Mouse (Mus musculus): Measurements from ENCODE around the gene Bsg.

The Bsg gene

DNA sequence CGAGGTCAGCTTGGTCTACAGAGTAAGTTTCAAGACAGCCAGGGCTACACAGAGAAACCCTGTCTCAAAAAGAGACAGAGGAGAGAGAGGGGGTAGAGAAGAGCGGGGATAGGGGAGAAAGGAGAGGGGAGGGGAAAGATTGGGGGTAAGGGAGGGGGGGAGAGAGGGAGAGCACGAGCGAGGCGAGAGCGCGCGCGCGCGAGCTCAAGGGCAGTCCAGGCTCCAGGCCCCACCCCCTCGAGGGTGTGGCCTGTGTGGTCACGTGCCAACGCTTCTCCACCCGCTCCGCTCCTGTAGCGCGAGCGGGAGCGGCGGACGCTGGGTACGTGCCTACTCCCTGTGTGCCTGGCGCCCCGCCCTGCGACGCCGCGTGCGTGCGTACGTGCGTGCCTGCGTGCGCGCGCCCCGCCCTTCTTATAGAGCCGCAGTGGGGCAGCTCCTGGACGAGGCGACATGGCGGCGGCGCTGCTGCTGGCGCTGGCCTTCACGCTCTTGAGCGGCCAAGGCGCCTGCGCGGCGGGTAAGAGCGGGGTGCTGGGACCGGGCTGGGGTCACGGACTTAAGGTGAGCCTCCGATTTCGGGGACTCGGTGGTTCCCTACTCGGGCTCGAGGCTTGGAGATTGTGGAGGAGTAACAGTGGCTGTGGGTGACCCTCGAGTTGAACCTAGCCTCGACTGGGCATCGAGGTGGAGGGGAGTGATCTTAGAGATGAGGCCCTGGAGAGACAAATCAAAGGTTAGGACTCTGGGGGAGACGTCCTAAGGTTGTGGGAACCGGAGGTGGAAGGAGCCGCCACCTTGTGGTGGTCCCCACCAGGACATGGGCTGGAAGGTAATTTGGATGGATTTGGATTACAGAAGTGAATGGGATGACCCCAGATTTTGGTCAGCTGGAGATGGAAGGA is at the start of gene Bsg:
Bsg (plus strand) TSS at position 427 of the 905 bp plus-strand sequence.
- DNase-seq (ENCODE audit: low spot score): peak; percentile 99

DNA sequence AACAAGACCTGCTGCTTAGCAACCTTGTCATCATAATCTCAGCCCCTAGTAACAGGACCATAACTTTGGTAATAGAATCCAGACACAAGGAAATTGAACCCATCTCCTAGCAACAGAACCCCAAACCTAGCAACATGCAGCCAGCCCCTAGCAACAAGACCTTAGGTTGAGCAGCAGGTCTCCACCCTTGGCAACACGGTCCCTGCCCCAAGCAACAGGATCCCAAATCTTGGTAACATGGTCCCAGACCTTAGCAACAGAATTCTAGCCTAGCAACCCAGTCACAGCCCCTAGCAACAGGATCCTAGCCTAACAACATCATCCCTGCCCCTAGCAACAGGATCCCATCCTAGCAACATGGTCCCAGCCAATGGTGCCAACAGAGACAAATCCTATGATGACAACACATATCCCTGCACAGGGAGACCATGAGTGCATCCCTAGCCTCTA is 49.3 kb upstream of the Bsg start:
- no peak for DNase-seq (ENCODE audit: low spot score)

- DNase-seq (ENCODE audit: low spot score): no peak
Observed at GRCm38 (mm10) chr10:79658829-79659228, 45.5 kb upstream of the Bsg start.

GRCm38 (mm10) chr10:79660298-79660697 is 44.0 kb upstream of the Bsg start:
- DNase-seq (ENCODE audit: low spot score): no peak

GRCm38 (mm10) chr10:79661861-79662260 is 42.4 kb upstream of the Bsg start:
- DNase-seq (ENCODE audit: low spot score): no peak

DNA sequence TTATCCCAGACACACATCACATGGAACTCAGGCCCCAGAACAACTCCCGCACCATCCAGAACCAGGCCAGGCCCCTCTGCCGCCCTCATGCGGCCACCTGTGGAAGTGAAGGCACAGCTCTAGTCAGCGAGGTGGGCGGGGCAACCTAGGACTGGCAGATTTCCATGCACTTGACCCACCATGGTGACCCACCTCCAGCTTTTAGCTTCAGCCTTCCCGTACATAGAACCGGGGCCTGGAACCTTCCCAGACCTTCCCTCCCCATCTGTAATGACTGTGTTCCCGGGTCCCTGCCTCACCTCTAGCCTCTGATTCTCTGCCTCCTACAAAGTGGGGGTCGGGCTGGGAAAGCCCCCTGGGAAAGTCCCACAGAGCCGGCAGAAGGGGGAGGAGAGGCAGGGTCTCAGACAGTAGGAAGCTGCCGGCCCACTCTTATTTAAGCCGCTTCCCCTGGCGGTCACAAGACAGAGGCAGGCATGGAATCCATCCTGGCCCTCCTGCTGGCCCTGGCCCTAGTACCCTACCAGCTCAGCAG is 40.1 kb upstream of the Bsg start, which contains the start of gene Madcam1:
Madcam1 (plus strand) TSS at position 429 of the 535 bp plus-strand sequence.
- DNase-seq (ENCODE audit: low spot score): peak; percentile 57

DNA sequence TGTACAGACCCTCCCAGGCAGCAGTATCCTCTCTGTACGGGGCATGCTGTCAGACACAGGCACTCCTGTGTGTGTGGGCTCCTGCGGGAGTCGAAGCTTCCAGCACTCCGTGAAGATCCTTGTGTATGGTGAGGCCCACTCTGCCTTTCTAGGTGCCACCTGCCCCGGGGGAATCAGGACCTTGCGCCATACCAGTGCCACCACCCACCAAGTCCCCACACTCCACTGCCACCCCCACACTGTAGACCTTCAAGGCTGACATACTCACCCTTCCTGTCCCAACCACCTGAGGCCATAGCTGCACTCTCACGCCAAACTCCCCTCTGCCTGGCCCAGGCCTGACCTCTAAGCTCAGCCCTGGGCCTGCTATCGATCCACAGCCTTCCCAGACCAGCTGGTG is 39.2 kb upstream of the Bsg start:
- no peak for DNase-seq (ENCODE audit: low spot score)

GRCm38 (mm10) chr10:79666493-79666892 is 37.8 kb upstream of the Bsg start:
- no peak for DNase-seq (ENCODE audit: low spot score)

- DNase-seq (ENCODE audit: low spot score): no peak
Observed at GRCm38 (mm10) chr10:79668076-79668475, 36.2 kb upstream of the Bsg start.

DNA sequence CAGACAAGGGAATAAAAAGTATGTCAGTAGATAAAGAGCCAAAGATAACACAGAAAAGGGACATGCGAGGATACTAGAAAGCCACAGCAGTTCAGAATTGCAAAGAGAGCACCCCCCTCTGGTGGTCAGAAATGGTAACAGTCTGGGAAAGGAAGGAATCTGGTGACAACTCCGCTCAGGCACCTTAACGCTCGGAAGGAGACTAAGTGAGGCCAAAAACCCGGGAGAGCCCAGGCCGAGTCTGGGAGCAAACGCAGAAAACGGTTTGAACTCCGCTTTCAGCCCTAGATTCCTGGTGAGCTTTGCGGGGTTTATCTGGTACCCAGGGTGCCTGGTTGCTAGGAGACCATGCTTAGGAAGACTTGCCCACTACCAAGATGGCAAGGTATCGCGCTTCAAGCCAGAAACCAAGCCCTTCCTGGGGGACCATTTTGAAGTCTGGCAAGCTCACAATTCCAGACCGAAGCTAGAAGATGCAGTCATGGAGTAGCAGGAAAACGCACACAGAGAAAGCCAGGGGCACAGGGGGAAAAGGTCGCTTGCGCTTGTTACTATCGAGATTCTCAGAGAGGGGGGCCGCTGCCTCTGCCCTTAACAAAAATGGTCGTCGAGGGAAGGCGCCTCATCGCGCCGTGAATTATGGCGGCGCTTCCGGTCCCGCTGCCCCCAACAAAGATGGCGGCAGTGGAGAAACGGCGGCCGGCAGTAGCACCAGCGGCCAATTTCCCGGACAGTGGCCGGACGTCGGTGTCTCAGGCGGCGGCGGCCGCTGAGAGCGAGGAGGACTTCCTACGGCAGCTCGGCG is 35.3 kb upstream of the Bsg start, which contains the start of gene Tpgs1:
Tpgs1 (plus strand) TSS at position 599 of the 805 bp plus-strand sequence.
- peak; percentile 91 for DNase-seq (ENCODE audit: low spot score)

- DNase-seq (ENCODE audit: low spot score): peak; percentile 43
Observed at GRCm38 (mm10) chr10:79669576-79670057, 34.7 kb upstream of the Bsg start.

DNA sequence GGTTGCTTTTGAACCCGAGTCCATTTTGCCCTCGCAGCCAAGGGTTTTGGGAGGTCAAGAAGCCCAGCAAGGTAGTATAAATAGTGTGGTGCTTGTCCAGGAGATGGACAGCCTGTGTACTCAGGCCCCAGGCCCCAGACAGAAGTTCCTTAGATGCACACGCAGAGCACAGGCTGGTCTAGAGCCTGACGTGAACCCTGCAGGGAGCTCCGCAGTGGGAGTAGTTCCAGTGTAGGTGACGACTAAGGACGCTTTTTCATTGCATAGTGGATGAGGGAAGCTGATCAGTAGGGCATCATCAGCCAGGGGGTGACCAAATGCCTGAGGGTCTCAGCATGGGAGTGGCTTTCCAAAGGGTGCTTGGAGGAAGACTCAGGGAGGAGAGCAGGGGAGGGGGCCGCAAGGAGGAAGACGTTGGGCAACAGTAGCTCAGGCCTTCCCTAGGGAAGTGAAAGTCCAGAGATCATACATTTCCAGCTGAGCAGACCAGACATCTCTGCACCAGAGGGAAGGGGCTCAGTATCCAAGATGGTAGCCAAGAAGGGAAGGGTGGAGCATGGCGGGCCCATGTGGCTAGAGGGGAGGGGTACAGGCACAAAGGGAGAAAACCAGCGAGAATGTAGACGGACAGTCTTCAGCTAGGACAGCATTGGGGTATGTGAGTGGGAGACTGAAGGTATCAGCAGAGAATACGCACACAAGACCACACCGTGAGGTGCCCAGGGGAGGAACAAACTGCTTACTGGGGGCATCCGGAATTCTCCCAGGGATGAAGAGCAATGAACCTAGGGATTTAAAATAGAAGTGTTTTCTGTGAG is 34.0 kb upstream of the Bsg start:
- no peak for DNase-seq (ENCODE audit: low spot score)

DNA sequence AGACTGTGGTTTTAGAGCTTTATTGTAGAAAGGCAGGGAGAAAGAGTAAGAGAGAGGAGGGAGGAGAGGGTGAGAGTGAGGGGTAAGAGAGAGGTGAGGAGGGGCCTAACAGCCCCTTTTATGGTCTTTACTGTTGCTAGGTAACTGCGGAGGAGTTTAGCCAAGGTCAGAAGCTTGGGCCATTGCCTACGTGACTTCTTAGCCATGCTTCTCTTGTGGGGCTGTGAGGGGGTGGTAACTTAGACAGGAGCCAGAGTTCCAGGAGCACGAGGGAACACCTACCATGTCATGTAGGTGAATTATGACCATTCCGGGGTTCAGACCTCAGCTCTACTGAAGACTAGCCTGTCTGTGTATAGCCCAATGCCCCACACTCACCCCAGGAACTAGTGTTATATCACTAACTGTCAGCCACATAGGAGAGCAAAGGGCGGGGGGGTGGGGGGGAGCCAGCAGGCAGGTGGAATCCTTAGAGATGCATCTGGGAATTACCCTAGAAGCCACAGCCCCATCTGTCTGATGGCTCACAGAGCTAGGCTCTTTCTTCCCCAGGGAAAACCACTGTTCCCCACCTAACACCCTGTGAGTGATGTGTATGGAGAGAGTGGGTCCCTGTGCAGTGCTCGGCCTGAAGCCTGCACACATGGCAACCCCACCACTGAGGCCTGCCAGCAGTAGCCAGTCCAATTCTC is 32.7 kb upstream of the Bsg start:
- DNase-seq (ENCODE audit: low spot score): no peak

DNA sequence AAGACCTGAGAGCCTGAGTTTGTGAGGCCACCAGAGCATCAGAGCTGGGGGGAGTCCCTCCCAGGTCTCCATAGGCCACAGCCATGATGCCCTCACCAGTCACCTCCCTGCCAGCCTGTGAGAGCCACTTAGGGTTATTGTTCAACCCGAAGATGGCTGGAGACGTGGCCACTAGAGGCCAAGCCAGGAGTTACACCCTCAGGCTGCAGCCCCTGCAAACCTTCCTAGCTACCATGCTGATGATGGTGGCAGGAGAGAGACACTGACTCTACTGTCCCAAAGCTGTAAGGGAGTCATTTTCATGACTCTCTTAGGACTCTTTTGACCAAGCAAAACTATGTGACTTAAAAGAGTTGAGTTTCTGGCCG is 32.2 kb upstream of the Bsg start:
- no peak for DNase-seq (ENCODE audit: low spot score)

- no peak for DNase-seq (ENCODE audit: low spot score)
Observed at GRCm38 (mm10) chr10:79673054-79673453, 31.2 kb upstream of the Bsg start.

DNA sequence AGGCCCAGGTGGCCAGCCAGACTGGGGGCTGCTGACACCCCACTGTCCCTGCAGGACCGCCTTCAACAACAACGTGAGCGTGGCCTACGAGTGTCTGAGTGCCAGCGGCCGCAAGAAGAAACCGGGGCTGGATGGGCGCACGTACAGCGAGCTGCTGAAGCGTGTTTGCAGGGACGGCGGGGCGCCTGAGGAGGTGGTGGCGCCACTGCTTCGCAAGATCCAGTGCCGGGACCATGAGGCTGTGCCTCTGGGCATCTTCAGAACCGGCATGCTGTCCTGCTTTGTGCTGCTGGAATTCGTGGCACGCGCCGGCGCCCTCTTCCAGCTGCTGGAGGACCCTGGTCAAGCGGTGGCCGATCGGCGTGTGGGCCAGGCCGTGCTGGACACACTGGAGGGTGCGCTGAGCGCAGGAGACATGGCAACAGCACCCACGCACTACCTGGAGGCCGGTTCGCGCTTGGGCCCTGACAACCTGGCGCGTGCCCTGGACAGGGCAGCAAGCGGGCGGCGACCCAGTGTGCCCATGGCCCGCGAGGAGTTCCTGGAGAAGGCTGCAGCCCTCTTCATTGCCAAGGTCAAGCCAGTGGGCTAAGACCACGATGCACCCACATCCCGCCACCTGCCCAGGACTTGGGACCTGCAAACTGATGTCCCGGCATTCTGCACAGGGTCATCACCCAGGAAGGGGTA is 28.8 kb upstream of the Bsg start:
- DNase-seq (ENCODE audit: low spot score): no peak

- DNase-seq (ENCODE audit: low spot score): no peak
Observed at GRCm38 (mm10) chr10:79680606-79681495, 23.4 kb upstream of the Bsg start.

- peak; percentile 99 for DNase-seq (ENCODE audit: low spot score)
Observed at GRCm38 (mm10) chr10:79681591-79682245, 22.6 kb upstream of the Bsg start, which contains the start of gene Cdc34. Gene Cdc34 (plus strand): TSS chr10:79682195.

- no peak for DNase-seq (ENCODE audit: low spot score)
Observed at GRCm38 (mm10) chr10:79682551-79682915, 21.8 kb upstream of the Bsg start.
